Mouse (Mus musculus): Measurements from ENCODE around the gene Adgrg5. TPM values are rescaled to one million over a fixed set of nuclear protein-coding genes. Genes with fewer than 3 reads are reported as not detected.

The Adgrg5 gene
- polyA plus RNA-seq, 1 experiment from 2014 or later, result 0.36 TPM

GRCm38 (mm10) chr8:94978131-94978530 is 54.6 kb downstream of the Adgrg5 start:
- H3K4me2 ChIP-seq (replicated peaks; ENCODE audit: low read depth, low read length), result peak overlapping the region; percentile 49
- H3K4me3 ChIP-seq (ENCODE audit: low read depth, low read length), result peak overlapping the region; percentile 27
- ATAC-seq (ENCODE audit: insufficient number of reproducible peaks, insufficient read depth, low FRiP score, low read depth), result no peak
- no peaks in the 10 kb centered on the region for H3K27me3 ChIP-seq (ENCODE audit: control insufficient read depth, insufficient read depth, low read length)
- peaks cover 10% of the 10 kb centered on the region for H3K4me1 ChIP-seq (ENCODE audit: control insufficient read depth, insufficient read depth, low read length)
- WGBS, result 43% methylated on average over 9 of the region's 9 CpGs
- H3K9ac ChIP-seq (replicated peaks; ENCODE audit: low read depth, low read length), result peak overlapping the region; percentile 34
- H3K27ac ChIP-seq (ENCODE audit: low read length), result peak overlapping the region; percentile 95
- no peaks in the 10 kb centered on the region for H3K36me3 ChIP-seq (ENCODE audit: control insufficient read depth, insufficient read depth, low read length)
- H3K9me3 ChIP-seq (ENCODE audit: control insufficient read depth, low read depth, low read length), result no peaks in the 10 kb centered on the region

DNA sequence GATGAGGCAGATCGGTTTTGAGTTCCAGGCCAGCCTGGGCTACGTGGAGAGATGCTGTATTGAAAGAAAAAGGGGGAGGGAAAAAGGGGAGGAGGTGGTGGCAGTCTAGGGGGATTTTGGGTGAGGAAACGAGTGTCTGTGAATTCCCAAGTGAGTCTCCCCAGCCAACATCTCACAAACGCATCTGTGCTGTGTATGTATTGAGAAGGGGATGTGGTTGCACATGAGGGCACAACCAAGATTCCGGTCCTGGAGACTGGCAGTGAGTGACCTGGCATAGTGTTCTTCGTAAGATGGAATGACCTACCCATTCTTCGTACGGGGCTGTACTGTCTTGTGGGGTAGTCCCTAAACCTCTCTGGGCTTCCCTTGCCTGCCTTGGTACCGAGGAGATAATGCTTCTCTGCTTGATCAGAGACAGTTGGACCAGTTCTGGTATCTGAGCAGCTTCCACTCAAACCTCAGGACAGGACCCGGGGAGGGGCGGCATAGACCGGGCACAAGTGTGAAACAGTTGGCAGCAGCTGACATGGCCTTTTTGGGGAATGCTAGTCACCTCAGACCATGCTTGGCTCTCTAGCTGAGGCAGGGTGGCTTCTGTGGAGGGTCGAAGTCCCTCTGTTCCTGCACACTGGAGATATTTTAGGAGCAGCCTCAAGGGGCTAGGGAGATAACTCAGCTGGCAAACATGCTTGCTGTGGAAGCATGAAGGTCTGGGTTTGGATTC is 55.3 kb downstream of the Adgrg5 start:
- Histone ChIP-seq H3K4me1 (ENCODE audit: control insufficient read depth, insufficient read depth, low read length) (peaks cover 16% of the 10 kb centered on the region), H3K27ac (ENCODE audit: low read length) (no peak overlapping the region), H3K4me2 (replicated peaks; ENCODE audit: low read depth, low read length) (peak overlapping the region; percentile 49), H3K36me3 (ENCODE audit: control insufficient read depth, insufficient read depth, low read length) (no peaks in the 10 kb centered on the region), H3K27me3 (ENCODE audit: control insufficient read depth, insufficient read depth, low read length) (no peaks in the 10 kb centered on the region), H3K9me3 (ENCODE audit: control insufficient read depth, low read depth, low read length) (no peaks in the 10 kb centered on the region), H3K4me3 (ENCODE audit: low read depth, low read length) (peak overlapping the region; percentile 27), H3K9ac (replicated peaks; ENCODE audit: low read depth, low read length) (no peak overlapping the region)
- 72% methylated on average over 13 of the region's 13 CpGs for WGBS
- no peak for ATAC-seq (ENCODE audit: insufficient number of reproducible peaks, insufficient read depth, low FRiP score, low read depth)

- no peak for ATAC-seq (ENCODE audit: insufficient number of reproducible peaks, insufficient read depth, low FRiP score, low read depth)
- no peak overlapping the region for H3K27ac ChIP-seq (ENCODE audit: low read length)
- no peak overlapping the region for H3K9ac ChIP-seq (replicated peaks; ENCODE audit: low read depth, low read length)
- peaks cover 20% of the 10 kb centered on the region for H3K4me1 ChIP-seq (ENCODE audit: control insufficient read depth, insufficient read depth, low read length)
- no peak overlapping the region for H3K4me3 ChIP-seq (ENCODE audit: low read depth, low read length)
- H3K36me3 ChIP-seq (ENCODE audit: control insufficient read depth, insufficient read depth, low read length), result no peaks in the 10 kb centered on the region
- no peaks in the 10 kb centered on the region for H3K9me3 ChIP-seq (ENCODE audit: control insufficient read depth, low read depth, low read length)
- H3K4me2 ChIP-seq (replicated peaks; ENCODE audit: low read depth, low read length), result no peak overlapping the region
- H3K27me3 ChIP-seq (ENCODE audit: control insufficient read depth, insufficient read depth, low read length), result no peaks in the 10 kb centered on the region
- WGBS, result 89% methylated on average over 5 of the region's 5 CpGs
These were observed 56.7 kb downstream of the Adgrg5 start for GRCm38 (mm10) chr8:94980176-94980575.

GRCm38 (mm10) chr8:94980976-94981375 is 57.5 kb downstream of the Adgrg5 start:
- Histone ChIP-seq H3K4me1 (ENCODE audit: control insufficient read depth, insufficient read depth, low read length) (peaks cover 20% of the 10 kb centered on the region), H3K9me3 (ENCODE audit: control insufficient read depth, low read depth, low read length) (no peaks in the 10 kb centered on the region), H3K27ac (ENCODE audit: low read length) (no peak overlapping the region; the same call in 1 of the 2 replicates), H3K27me3 (ENCODE audit: control insufficient read depth, insufficient read depth, low read length) (no peaks in the 10 kb centered on the region), H3K9ac (replicated peaks; ENCODE audit: low read depth, low read length) (no peak overlapping the region), H3K36me3 (ENCODE audit: control insufficient read depth, insufficient read depth, low read length) (no peaks in the 10 kb centered on the region), H3K4me3 (ENCODE audit: low read depth, low read length) (no peak overlapping the region), H3K4me2 (replicated peaks; ENCODE audit: low read depth, low read length) (no peak overlapping the region)
- WGBS, result 53% methylated on average over 8 of the region's 8 CpGs
- no peak for ATAC-seq (ENCODE audit: insufficient number of reproducible peaks, insufficient read depth, low FRiP score, low read depth)

DNA sequence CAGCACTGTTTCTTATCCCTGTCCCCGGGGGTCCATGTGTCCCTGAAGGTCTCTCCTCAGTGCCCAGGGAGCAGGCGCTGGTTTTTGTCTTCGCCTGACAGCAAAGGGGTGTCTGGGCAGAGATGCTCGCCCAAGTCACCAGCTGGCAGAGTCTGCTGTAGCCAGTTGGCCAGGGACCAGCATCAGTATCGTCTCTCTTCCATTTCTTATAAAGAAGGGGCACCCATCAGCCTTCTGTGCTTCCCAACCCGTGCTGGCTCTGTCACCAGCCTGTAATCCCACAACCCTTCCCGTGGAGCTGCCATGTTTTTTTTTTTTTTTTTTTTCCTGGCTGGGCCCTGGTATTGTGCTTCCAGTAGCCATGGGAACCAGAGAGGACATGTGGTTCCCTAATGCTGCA is 58.4 kb downstream of the Adgrg5 start:
- Histone ChIP-seq H3K27me3 (ENCODE audit: control insufficient read depth, insufficient read depth, low read length) (no peaks in the 10 kb centered on the region), H3K9me3 (ENCODE audit: control insufficient read depth, low read depth, low read length) (no peaks in the 10 kb centered on the region), H3K4me1 (ENCODE audit: control insufficient read depth, insufficient read depth, low read length) (peaks cover 20% of the 10 kb centered on the region), H3K36me3 (ENCODE audit: control insufficient read depth, insufficient read depth, low read length) (no peaks in the 10 kb centered on the region), H3K4me3 (ENCODE audit: low read depth, low read length) (no peak overlapping the region), H3K4me2 (replicated peaks; ENCODE audit: low read depth, low read length) (no peak overlapping the region), H3K27ac (ENCODE audit: low read length) (no peak overlapping the region), H3K9ac (replicated peaks; ENCODE audit: low read depth, low read length) (no peak overlapping the region)
- no peak for ATAC-seq (ENCODE audit: insufficient number of reproducible peaks, insufficient read depth, low FRiP score, low read depth)
- 69% methylated on average over 7 of the region's 7 CpGs for WGBS

GRCm38 (mm10) chr8:94983146-94983545 is 59.7 kb downstream of the Adgrg5 start:
- Histone ChIP-seq H3K9me3 (ENCODE audit: control insufficient read depth, low read depth, low read length) (no peaks in the 10 kb centered on the region), H3K4me1 (ENCODE audit: control insufficient read depth, insufficient read depth, low read length) (peaks cover 20% of the 10 kb centered on the region), H3K36me3 (ENCODE audit: control insufficient read depth, insufficient read depth, low read length) (no peaks in the 10 kb centered on the region), H3K27me3 (ENCODE audit: control insufficient read depth, insufficient read depth, low read length) (no peaks in the 10 kb centered on the region), H3K27ac (ENCODE audit: low read length) (no peak overlapping the region), H3K4me3 (ENCODE audit: low read depth, low read length) (no peak overlapping the region), H3K4me2 (replicated peaks; ENCODE audit: low read depth, low read length) (no peak overlapping the region), H3K9ac (replicated peaks; ENCODE audit: low read depth, low read length) (no peak overlapping the region)
- ATAC-seq (ENCODE audit: insufficient number of reproducible peaks, insufficient read depth, low FRiP score, low read depth), result no peak
- 14% methylated on average over 5 of the region's 5 CpGs for WGBS

GRCm38 (mm10) chr8:94983881-94984516 is 60.5 kb downstream of the Adgrg5 start:
- Histone ChIP-seq H3K27me3 (ENCODE audit: control insufficient read depth, insufficient read depth, low read length) (no peaks in the 10 kb centered on the region), H3K27ac (ENCODE audit: low read length) (peak overlapping the region; percentile 45; the same call in 1 of the 2 replicates), H3K4me3 (ENCODE audit: low read depth, low read length) (0 out of 2 replicates have a peak overlapping the region, but pooled peaks have one; percentile 0), H3K4me2 (replicated peaks; ENCODE audit: low read depth, low read length) (no peak overlapping the region), H3K9ac (replicated peaks; ENCODE audit: low read depth, low read length) (no peak overlapping the region), H3K4me1 (ENCODE audit: control insufficient read depth, insufficient read depth, low read length) (peaks cover 20% of the 10 kb centered on the region), H3K36me3 (ENCODE audit: control insufficient read depth, insufficient read depth, low read length) (no peaks in the 10 kb centered on the region), H3K9me3 (ENCODE audit: control insufficient read depth, low read depth, low read length) (no peaks in the 10 kb centered on the region)
- 30% methylated on average over 10 of the region's 10 CpGs for WGBS
- ATAC-seq (ENCODE audit: insufficient number of reproducible peaks, insufficient read depth, low FRiP score, low read depth), result peak; percentile 77

- Histone ChIP-seq H3K4me3 (ENCODE audit: low read depth, low read length) (no peak overlapping the region), H3K27me3 (ENCODE audit: control insufficient read depth, insufficient read depth, low read length) (no peaks in the 10 kb centered on the region), H3K36me3 (ENCODE audit: control insufficient read depth, insufficient read depth, low read length) (no peaks in the 10 kb centered on the region), H3K4me2 (replicated peaks; ENCODE audit: low read depth, low read length) (no peak overlapping the region), H3K9ac (replicated peaks; ENCODE audit: low read depth, low read length) (no peak overlapping the region), H3K27ac (ENCODE audit: low read length) (no peak overlapping the region), H3K9me3 (ENCODE audit: control insufficient read depth, low read depth, low read length) (no peaks in the 10 kb centered on the region), H3K4me1 (ENCODE audit: control insufficient read depth, insufficient read depth, low read length) (peaks cover 22% of the 10 kb centered on the region)
- WGBS, result 74% methylated on average over 6 of the region's 6 CpGs
- ATAC-seq (ENCODE audit: insufficient number of reproducible peaks, insufficient read depth, low FRiP score, low read depth), result no peak
These were observed 61.5 kb downstream of the Adgrg5 start for GRCm38 (mm10) chr8:94985023-94985422.

Data from stomach, embryonic 14.5 days (tissue).